Mouse (Mus musculus): ENCODE measurements around the gene Mecom. TPM values are rescaled to one million over a fixed set of nuclear protein-coding genes. Genes with fewer than 3 reads are reported as not detected.
A peak's percentile ranks its signal among the peaks of the same experiment; 100 is the strongest.

Mecom gene
- polyA plus RNA-seq, 1 experiment from 2014 or later = 77.5 TPM

DNA sequence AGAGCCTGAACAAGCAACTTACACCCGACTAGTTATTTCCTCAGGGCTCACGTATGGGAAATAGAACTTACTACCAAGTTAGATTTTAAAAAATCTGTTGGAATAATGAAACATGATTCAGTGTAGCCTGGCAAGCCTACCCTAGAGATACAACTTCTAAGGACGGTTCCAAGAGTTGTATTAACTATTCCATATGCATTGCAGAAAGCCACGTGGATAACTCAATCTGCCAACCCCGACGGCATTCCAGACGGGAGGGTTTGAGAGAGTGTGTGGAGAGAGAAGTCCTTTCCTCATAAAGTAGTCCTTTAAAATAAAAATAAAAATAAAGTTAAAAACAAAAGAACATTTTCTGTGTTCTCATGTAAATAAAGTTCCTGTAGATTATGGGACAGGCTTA, 393.4 kb downstream of the Mecom start:
- no peaks in the 10 kb centered on the region for H3K9me3 ChIP-seq (ENCODE audit: low read depth, low read length)
- H3K4me1 ChIP-seq (ENCODE audit: insufficient read depth) = no peaks in the 10 kb centered on the region
- H3K27me3 ChIP-seq (ENCODE audit: insufficient read depth, low read length) = no peaks in the 10 kb centered on the region
- no peaks in the 10 kb centered on the region for H3K36me3 ChIP-seq (ENCODE audit: insufficient read depth)
- DNase-seq (no peak), ATAC-seq (ENCODE audit: insufficient read depth) (no peak)
- no peak overlapping the region for H3K4me3 ChIP-seq (ENCODE audit: low read depth, low read length)
- TF ChIP-seq CTCF (IDR thresholded peaks at IDR 0.05; ENCODE audit: low read depth) = no peak
- H3K27ac ChIP-seq (ENCODE audit: low read depth) = no peak overlapping the region
- H3K9ac ChIP-seq = no peak overlapping the region
- WGBS = 85% methylated on average over 7 of the region's 7 CpGs
- H3K4me2 ChIP-seq = no peak overlapping the region

DNA sequence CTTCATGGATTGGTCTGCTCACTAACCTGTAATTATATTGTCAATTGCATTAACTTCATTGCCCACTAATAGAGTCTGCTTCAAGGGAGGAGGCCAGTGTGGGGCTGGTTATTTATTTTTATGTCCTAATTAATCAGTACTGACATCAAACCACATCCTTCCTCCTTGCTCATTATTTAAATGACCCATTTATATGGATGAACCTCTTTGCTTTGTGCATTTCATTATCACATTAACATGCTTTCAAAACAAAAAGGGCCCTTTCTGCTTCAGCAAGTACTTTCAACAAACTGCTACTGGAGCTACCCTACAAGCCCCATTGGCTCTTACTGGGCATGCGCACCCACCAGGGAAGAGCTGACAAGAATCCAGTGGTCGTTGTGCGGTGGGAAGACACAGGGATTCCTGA, 393.9 kb downstream of the Mecom start:
- TF ChIP-seq CTCF (IDR thresholded peaks at IDR 0.05; ENCODE audit: low read depth) = no peak
- Histone ChIP-seq H3K4me3 (ENCODE audit: low read depth, low read length) (no peak overlapping the region), H3K27me3 (ENCODE audit: insufficient read depth, low read length) (no peaks in the 10 kb centered on the region), H3K4me1 (ENCODE audit: insufficient read depth) (no peaks in the 10 kb centered on the region), H3K9me3 (ENCODE audit: low read depth, low read length) (no peaks in the 10 kb centered on the region), H3K9ac (no peak overlapping the region), H3K27ac (ENCODE audit: low read depth) (no peak overlapping the region), H3K36me3 (ENCODE audit: insufficient read depth) (no peaks in the 10 kb centered on the region), H3K4me2 (no peak overlapping the region)
- 87% methylated on average over 3 of the region's 3 CpGs for WGBS
- DNase-seq (no peak), ATAC-seq (ENCODE audit: insufficient read depth) (no peak)

DNA sequence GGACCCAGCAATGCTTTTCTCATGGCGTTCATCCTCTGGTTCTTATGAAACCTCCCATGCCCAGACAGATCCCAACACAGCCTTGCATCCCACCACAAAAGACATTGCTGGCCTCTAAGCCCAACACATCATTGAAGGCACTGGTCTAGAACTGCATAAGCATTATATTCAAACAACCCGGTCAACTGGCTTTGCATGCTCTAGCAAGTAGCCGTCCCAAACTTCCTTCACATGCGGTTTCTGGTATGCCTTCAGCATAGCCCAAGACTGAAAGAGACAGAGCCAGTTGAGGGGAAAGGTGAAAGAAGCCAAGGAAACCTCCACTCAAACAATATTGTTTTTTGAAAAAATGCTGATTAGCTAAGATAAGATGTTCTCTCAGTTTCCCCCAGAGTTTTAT, 397.7 kb downstream of the Mecom start:
- Histone ChIP-seq H3K9ac (no peak overlapping the region), H3K4me1 (ENCODE audit: insufficient read depth) (peaks cover 5% of the 10 kb centered on the region; the same call in 1 of the 2 replicates), H3K27me3 (ENCODE audit: insufficient read depth, low read length) (no peaks in the 10 kb centered on the region), H3K9me3 (ENCODE audit: low read depth, low read length) (no peaks in the 10 kb centered on the region), H3K27ac (ENCODE audit: low read depth) (0 out of 2 replicates have a peak overlapping the region, but pooled peaks have one; percentile 6), H3K4me2 (no peak overlapping the region), H3K4me3 (ENCODE audit: low read depth, low read length) (no peak overlapping the region), H3K36me3 (ENCODE audit: insufficient read depth) (no peaks in the 10 kb centered on the region)
- no peak for TF ChIP-seq CTCF (IDR thresholded peaks at IDR 0.05; ENCODE audit: low read depth)
- no peak for ATAC-seq (ENCODE audit: insufficient read depth)
- no peak for DNase-seq
- 82% methylated on average over 4 of the region's 4 CpGs for WGBS

DNA sequence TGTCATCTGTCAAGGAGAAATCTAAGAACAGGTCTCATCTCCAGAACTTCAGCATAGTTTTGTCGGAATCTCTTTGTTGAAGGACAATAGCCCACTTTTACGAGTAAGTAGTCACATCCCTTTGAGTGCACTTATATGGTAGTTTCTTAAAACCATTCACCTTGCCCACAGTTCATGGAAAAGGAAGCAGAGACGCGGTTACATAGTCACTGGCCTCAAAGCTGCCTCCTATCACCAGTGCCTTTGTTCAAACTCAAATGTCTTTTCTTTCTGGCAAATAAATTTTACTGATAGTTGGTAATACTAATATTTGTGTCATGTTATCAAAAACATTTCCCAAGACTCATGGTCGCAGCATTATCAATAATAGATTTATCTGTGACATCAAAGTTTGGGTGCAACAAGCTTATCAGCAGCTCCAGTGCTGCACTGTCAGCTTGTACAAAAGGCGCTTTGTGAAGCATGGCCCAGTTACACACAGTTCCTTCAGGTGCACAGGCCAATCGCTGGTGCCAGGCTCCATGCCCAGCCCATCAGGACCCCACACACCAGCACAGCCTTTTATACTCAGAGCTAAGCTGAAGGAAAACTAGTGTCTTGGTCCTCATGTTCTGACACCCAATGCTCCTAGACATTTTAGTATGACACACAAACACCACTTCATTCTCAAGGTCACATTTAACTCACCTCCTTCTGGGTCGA, 399.3 kb downstream of the Mecom start:
- DNase-seq = no peak

GRCm38 (mm10) chr3:30145051-30145450, 402.8 kb downstream of the Mecom start:
- Histone ChIP-seq H3K4me1 (ENCODE audit: insufficient read depth) (peaks cover 5% of the 10 kb centered on the region; the same call in 1 of the 2 replicates), H3K9ac (no peak overlapping the region), H3K4me3 (ENCODE audit: low read depth, low read length) (no peak overlapping the region), H3K9me3 (ENCODE audit: low read depth, low read length) (no peaks in the 10 kb centered on the region), H3K27me3 (ENCODE audit: insufficient read depth, low read length) (no peaks in the 10 kb centered on the region), H3K27ac (ENCODE audit: low read depth) (peak overlapping the region; percentile 42; the same call in 1 of the 2 replicates), H3K36me3 (ENCODE audit: insufficient read depth) (no peaks in the 10 kb centered on the region), H3K4me2 (no peak overlapping the region)
- DNase-seq = no peak
- ATAC-seq (ENCODE audit: insufficient read depth) = no peak
- 70% methylated on average over 5 of the region's 5 CpGs for whole genome bisulfite sequencing
- TF ChIP-seq CTCF (IDR thresholded peaks at IDR 0.05; ENCODE audit: low read depth) = no peak

More for the DNA sequence above, 399.3 kb downstream of the Mecom start:
- no peaks in the 10 kb centered on the region for H3K36me3 ChIP-seq (ENCODE audit: insufficient read depth)
- WGBS = 61% methylated on average over 8 of the region's 8 CpGs
- H3K9ac ChIP-seq = no peak overlapping the region
- H3K9me3 ChIP-seq (ENCODE audit: low read depth, low read length) = no peaks in the 10 kb centered on the region
- peaks cover 5% of the 10 kb centered on the region; the same call in 1 of the 2 replicates for H3K4me1 ChIP-seq (ENCODE audit: insufficient read depth)
- TF ChIP-seq CTCF (IDR thresholded peaks at IDR 0.05; ENCODE audit: low read depth) = no peak
- no peak for ATAC-seq (ENCODE audit: insufficient read depth)
- no peak overlapping the region for H3K4me3 ChIP-seq (ENCODE audit: low read depth, low read length)
- no peak overlapping the region for H3K4me2 ChIP-seq
- H3K27ac ChIP-seq (ENCODE audit: low read depth) = no peak overlapping the region; the same call in 1 of the 2 replicates
- no peaks in the 10 kb centered on the region for H3K27me3 ChIP-seq (ENCODE audit: insufficient read depth, low read length)

DNA sequence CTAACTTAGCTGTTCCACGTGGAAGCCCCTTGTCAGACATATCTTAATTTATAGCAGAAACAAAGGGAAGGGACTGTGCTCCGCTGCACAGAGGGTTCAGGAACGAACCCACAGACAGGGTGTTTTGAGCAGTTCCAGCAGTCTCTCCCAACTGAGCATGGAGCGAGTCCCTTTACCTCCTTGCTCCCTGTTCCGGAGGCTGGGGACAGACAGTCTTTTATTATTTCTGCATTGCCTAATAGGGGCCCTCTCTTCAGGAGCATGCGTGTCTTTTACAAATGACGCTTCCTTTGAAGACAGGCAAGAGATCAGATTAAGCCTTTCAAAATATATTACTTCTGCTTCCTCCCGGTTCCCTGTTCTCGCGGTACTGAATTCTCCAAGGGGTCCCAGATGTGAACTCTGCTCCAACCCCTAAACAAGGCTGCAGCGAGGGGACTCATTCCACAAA, 403.8 kb downstream of the Mecom start:
- no peaks in the 10 kb centered on the region for H3K36me3 ChIP-seq (ENCODE audit: insufficient read depth)
- no peaks in the 10 kb centered on the region for H3K27me3 ChIP-seq (ENCODE audit: insufficient read depth, low read length)
- H3K4me2 ChIP-seq = no peak overlapping the region
- ATAC-seq (ENCODE audit: insufficient read depth) (peak; percentile 31; the same call in 1 of the 2 replicates), DNase-seq (peak; percentile 34)
- no peak for TF ChIP-seq CTCF (IDR thresholded peaks at IDR 0.05; ENCODE audit: low read depth)
- WGBS = 31% methylated on average over 11 of the region's 11 CpGs
- no peak overlapping the region for H3K4me3 ChIP-seq (ENCODE audit: low read depth, low read length)
- H3K4me1 ChIP-seq (ENCODE audit: insufficient read depth) = peaks cover 5% of the 10 kb centered on the region; the same call in 1 of the 2 replicates
- no peak overlapping the region for H3K9ac ChIP-seq
- H3K9me3 ChIP-seq (ENCODE audit: low read depth, low read length) = no peaks in the 10 kb centered on the region
- H3K27ac ChIP-seq (ENCODE audit: low read depth) = no peak overlapping the region

GRCm38 (mm10) chr3:30143440-30143839, 404.4 kb downstream of the Mecom start:
- H3K36me3 ChIP-seq (ENCODE audit: insufficient read depth) = no peaks in the 10 kb centered on the region
- peaks cover 5% of the 10 kb centered on the region; the same call in 1 of the 2 replicates for H3K4me1 ChIP-seq (ENCODE audit: insufficient read depth)
- H3K9ac ChIP-seq = no peak overlapping the region
- no peaks in the 10 kb centered on the region for H3K27me3 ChIP-seq (ENCODE audit: insufficient read depth, low read length)
- no peak for TF ChIP-seq CTCF (IDR thresholded peaks at IDR 0.05; ENCODE audit: low read depth)
- no peak overlapping the region for H3K4me2 ChIP-seq
- DNase-seq (no peak), ATAC-seq (ENCODE audit: insufficient read depth) (no peak)
- H3K9me3 ChIP-seq (ENCODE audit: low read depth, low read length) = no peaks in the 10 kb centered on the region
- no peak overlapping the region for H3K27ac ChIP-seq (ENCODE audit: low read depth)
- H3K4me3 ChIP-seq (ENCODE audit: low read depth, low read length) = no peak overlapping the region
- 74% methylated on average over 2 of the region's 2 CpGs for WGBS
